Mouse (Mus musculus) G1E (cell line): ENCODE data around the gene Slfnl1. TPM values are rescaled to one million over a fixed set of nuclear protein-coding genes. Genes with fewer than 3 reads are reported as not detected.

Source experiments
- ATAC-seq: 2 replicates; pipeline ENCODE4 v1.8.0; 2016; ENCODE audit warnings: mild to moderate bottlenecking; ENCODE audit not compliant: insufficient number of reproducible peaks, poor library complexity, low FRiP score, severe bottlenecking; ENCODE audit errors: extremely low read depth
- DNase-seq: peaks from one replicate; pipeline ENCODE4 v3.0.0; 2012; ENCODE audit warnings: low spot score
- H3K27me3 ChIP-seq: 2 replicates; pipeline ENCODE4 v1.6.1; 2012; ENCODE audit warnings: mild to moderate bottlenecking, low read length, inconsistent platforms; ENCODE audit not compliant: insufficient read depth
- H3K36me3 ChIP-seq: replicated peaks from 2 replicates; pipeline ENCODE3; 2012; ENCODE audit warnings: mild to moderate bottlenecking, inconsistent platforms
- H3K4me1 ChIP-seq: 2 replicates; pipeline ENCODE4 v1.6.1; 2012; ENCODE audit warnings: low read depth, low read length, inconsistent platforms, mixed read lengths; ENCODE audit not compliant: insufficient read depth
- H3K4me3 ChIP-seq: 2 replicates; pipeline ENCODE4 v1.5.1; 2012; ENCODE audit warnings: low read depth, mild to moderate bottlenecking, inconsistent platforms, low read length, moderate library complexity, mixed read lengths
- H3K9me3 ChIP-seq: replicated peaks from 2 replicates; pipeline ENCODE4 v1.6.1; 2012; ENCODE audit warnings: inconsistent platforms
- CTCF ChIP-seq: IDR thresholded peaks from 2 replicates; pipeline ENCODE4 v1.5.1; 2012; ENCODE audit warnings: low read depth, low read length, inconsistent platforms, mixed read lengths
- GATA1 ChIP-seq: IDR thresholded peaks from 2 replicates; pipeline ENCODE4 v1.6.1; 2012; ENCODE audit warnings: borderline replicate concordance, low read length, inconsistent platforms, mixed read lengths
- GATA2 ChIP-seq: IDR thresholded peaks from 2 replicates; pipeline ENCODE4 v1.6.1; 2012; ENCODE audit warnings: low read depth, low read length, inconsistent platforms, borderline replicate concordance
- POLR2AphosphoS5 ChIP-seq: IDR thresholded peaks from 2 replicates; pipeline ENCODE4 v1.6.1; 2012; ENCODE audit warnings: low read depth, low read length, inconsistent platforms; ENCODE audit not compliant: insufficient replicate concordance
- TAL1 ChIP-seq: conservative IDR thresholded peaks from 2 replicates; pipeline ENCODE4 v1.6.1; 2012; ENCODE audit warnings: low read depth, low read length, inconsistent platforms, mixed read lengths
- polyA plus RNA-seq: library from polyadenylated mRNA; stranded (reverse); fragments of >175 nt; gene quantifications from 2 replicates; pipeline ENCODE4 v1.2.3, GENCODE M21; 2012
- total RNA-seq, 2 experiments: library from RNA; stranded (forward) in 1 of 2; stranded (reverse) in 1 of 2; fragments of 200-1000 nt in 1 of 2; fragments of >200 nt in 1 of 2; fragmentation: Nextera tagmentation in 1 of 2; gene quantifications; 2 replicates each; pipeline ENCODE4 v1.2.3; 2014 to 2017

Slfnl1 gene
- total and polyA plus RNA-seq, 3 experiments = not detected

DNA sequence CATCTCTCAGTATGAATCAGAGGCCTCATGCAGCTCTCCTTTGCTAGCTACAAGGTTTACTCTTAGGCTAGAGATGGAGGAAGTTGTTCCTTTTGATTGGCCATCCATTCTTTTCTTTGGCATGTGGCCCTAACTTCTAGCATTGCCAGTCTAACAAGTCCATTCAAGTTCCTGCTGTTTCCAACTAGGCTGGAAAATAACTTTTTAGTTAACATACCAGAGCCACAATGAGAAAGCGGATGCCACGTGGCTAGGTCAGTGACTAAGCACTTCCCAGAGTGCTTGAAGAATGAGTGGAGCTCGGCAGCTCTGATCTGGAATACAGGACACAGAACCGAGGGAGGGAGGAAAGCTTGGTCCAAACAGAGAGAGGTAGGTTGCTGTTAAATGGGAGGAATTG is 14.7 kb upstream of the Slfnl1 start:
- H3K4me1 ChIP-seq = no peaks in the 10 kb centered on the region
- TF ChIP-seq CTCF (no peak), TAL1 (no peak), POLR2AphosphoS5 (no peak), GATA2 (no peak), GATA1 (no peak)
- ATAC-seq = no peak; the same call in 1 of the 2 replicates
- H3K9me3 ChIP-seq = no peaks in the 10 kb centered on the region
- no peak overlapping the region for H3K4me3 ChIP-seq
- H3K27me3 ChIP-seq = peaks cover 17% of the 10 kb centered on the region
- no peak for DNase-seq
- H3K36me3 ChIP-seq = no peaks in the 10 kb centered on the region

DNA sequence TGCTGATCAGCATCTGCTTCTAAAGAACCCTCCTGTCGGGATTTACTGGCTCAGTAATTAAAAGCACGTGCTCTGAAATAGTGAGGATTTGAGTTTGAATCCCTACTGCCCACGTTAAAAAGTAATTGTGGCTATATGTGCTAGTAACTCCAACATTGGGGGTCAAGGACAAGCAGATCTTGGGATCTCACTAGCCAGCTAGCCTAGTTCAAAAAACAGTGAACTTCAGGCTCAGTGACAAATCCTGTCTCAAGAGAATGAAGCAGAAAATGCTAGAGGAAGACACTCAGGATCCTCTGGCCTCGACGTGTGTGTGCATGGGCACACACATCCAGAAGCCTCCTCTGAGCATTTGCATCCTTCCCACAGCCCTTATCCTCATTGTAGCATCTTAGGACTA is 10.3 kb upstream of the Slfnl1 start:
- no peaks in the 10 kb centered on the region for H3K36me3 ChIP-seq
- no peaks in the 10 kb centered on the region for H3K9me3 ChIP-seq
- no peak for ATAC-seq
- H3K27me3 ChIP-seq = peaks cover 30% of the 10 kb centered on the region
- TF ChIP-seq CTCF = no peak
- no peak for TF ChIP-seq TAL1
- no peak for TF ChIP-seq GATA2
- TF ChIP-seq POLR2AphosphoS5 = no peak
- no peak for TF ChIP-seq GATA1
- H3K4me1 ChIP-seq = no peaks in the 10 kb centered on the region
- H3K4me3 ChIP-seq = no peak overlapping the region
- DNase-seq = no peak

GRCm38 (mm10) chr4:120522351-120522750 is 9.7 kb upstream of the Slfnl1 start:
- Histone ChIP-seq H3K4me3 (no peak overlapping the region), H3K4me1 (no peaks in the 10 kb centered on the region), H3K36me3 (no peaks in the 10 kb centered on the region), H3K9me3 (no peaks in the 10 kb centered on the region), H3K27me3 (peaks cover 30% of the 10 kb centered on the region)
- no peak for ATAC-seq
- TF ChIP-seq TAL1 (no peak), GATA1 (no peak), GATA2 (no peak), CTCF (no peak), POLR2AphosphoS5 (no peak)
- DNase-seq = no peak

DNA sequence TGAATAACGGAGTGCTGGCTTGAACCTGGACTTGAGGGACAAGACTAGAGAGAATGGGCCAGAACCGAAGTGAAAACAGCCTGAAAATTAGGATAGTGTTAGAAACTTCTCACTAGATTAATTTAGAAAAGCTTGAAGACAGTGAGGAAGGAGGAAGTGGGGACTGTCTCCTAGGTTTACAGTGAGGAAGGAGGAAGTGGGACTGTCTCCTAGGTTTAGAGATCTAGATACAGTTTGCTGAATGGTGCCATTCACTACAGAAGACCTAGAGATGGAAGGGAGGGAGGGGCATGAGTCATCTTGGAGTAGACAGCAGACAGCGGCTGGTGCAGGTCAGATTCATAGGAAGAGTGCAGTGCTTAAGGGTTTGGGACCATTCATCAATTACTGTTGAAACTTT is 8.9 kb upstream of the Slfnl1 start:
- no peak for TF ChIP-seq CTCF
- no peak for TF ChIP-seq GATA2
- TF ChIP-seq GATA1 = no peak
- TF ChIP-seq TAL1 = no peak
- TF ChIP-seq POLR2AphosphoS5 = no peak
- H3K4me1 ChIP-seq = no peaks in the 10 kb centered on the region
- no peak for DNase-seq
- no peaks in the 10 kb centered on the region for H3K36me3 ChIP-seq
- no peak for ATAC-seq
- peaks cover 33% of the 10 kb centered on the region for H3K27me3 ChIP-seq
- no peaks in the 10 kb centered on the region for H3K9me3 ChIP-seq
- H3K4me3 ChIP-seq = no peak overlapping the region

- Histone ChIP-seq H3K27me3 (peaks cover 39% of the 10 kb centered on the region), H3K36me3 (no peaks in the 10 kb centered on the region), H3K9me3 (no peaks in the 10 kb centered on the region), H3K4me3 (no peak overlapping the region), H3K4me1 (no peaks in the 10 kb centered on the region)
- DNase-seq = no peak
- no peak for ATAC-seq
- TF ChIP-seq CTCF (no peak), GATA1 (no peak), POLR2AphosphoS5 (no peak)
Observed at GRCm38 (mm10) chr4:120528171-120528570, 3.9 kb upstream of the Slfnl1 start.

DNA sequence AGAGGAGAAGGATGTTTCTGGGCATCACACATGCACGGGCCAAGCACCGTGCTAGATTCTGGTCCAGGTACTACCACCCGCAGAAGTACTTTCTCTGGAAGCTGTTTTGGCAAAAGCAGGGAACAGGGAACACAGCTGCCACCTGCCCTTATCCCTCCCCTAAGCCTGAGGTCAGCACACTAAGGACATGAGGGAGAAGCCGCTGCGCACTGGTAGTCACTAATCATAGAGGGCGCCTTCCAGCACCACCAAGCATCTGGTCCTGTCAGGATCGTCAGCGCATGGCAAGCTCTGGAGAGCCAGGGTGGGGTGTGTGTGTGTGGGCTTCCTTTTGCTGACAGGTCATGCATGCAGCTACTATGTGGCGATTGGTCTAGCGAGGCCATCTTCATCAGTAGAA is 6.6 kb downstream of the Slfnl1 start:
- ATAC-seq (no peak), DNase-seq (no peak)
- no peaks in the 10 kb centered on the region; the same call in 1 of the 2 replicates for H3K4me1 ChIP-seq
- H3K36me3 ChIP-seq = peaks cover 60% of the 10 kb centered on the region
- TF ChIP-seq CTCF (no peak), TAL1 (no peak), GATA1 (no peak), GATA2 (no peak), POLR2AphosphoS5 (no peak)
- H3K27me3 ChIP-seq = peaks cover 10% of the 10 kb centered on the region
- H3K4me3 ChIP-seq = no peak overlapping the region
- H3K9me3 ChIP-seq = no peaks in the 10 kb centered on the region

- Histone ChIP-seq H3K27me3 (no peaks in the 10 kb centered on the region), H3K4me1 (no peaks in the 10 kb centered on the region), H3K9me3 (no peaks in the 10 kb centered on the region), H3K4me3 (no peak overlapping the region), H3K36me3 (peaks cover 95% of the 10 kb centered on the region)
- no peak for DNase-seq
- no peak for ATAC-seq
- TF ChIP-seq TAL1 (no peak), GATA2 (no peak), POLR2AphosphoS5 (no peak), CTCF (no peak), GATA1 (no peak)
Observed at GRCm38 (mm10) chr4:120544896-120545295, 12.9 kb downstream of the Slfnl1 start.
